Mouse (Mus musculus): ENCODE measurements at regions not wholly inside any gene's neighbourhood (a gene's known extent, or its start where the extent isn't known, plus 50 kb on each side); places are given as distances from the start of the nearest gene placed in this dataset.

GRCm38 (mm10) chr17:45859441-45859840, 125.8 kb upstream of the 1600014C23Rik start:
- Histone ChIP-seq H3K4me3 (replicated peaks; ENCODE audit: low read length) (no peak overlapping the region), H3K27ac (ENCODE audit: low read length) (no peak overlapping the region), H3K9ac (ENCODE audit: low read length) (no peak overlapping the region), H3K27me3 (ENCODE audit: control insufficient read depth, insufficient read depth, low read length) (no peaks in the 10 kb centered on the region), H3K4me1 (ENCODE audit: control insufficient read depth, insufficient read depth, low read length) (peaks cover 5% of the 10 kb centered on the region; the same call in 1 of the 2 replicates), H3K36me3 (ENCODE audit: control insufficient read depth, insufficient read depth, low read length) (no peaks in the 10 kb centered on the region), H3K9me3 (replicated peaks; ENCODE audit: control insufficient read depth, low read length) (peaks cover 6% of the 10 kb centered on the region), H3K4me2 (ENCODE audit: low read depth, low read length) (no peak overlapping the region)
- 86% methylated on average over 5 of the region's 5 CpGs for WGBS
- no peak for ATAC-seq (ENCODE audit: insufficient read depth, low FRiP score)

GRCm38 (mm10) chr17:45853931-45854653, 120.4 kb upstream of the 1600014C23Rik start:
- Histone ChIP-seq H3K27me3 (ENCODE audit: control insufficient read depth, insufficient read depth, low read length) (no peaks in the 10 kb centered on the region), H3K4me1 (ENCODE audit: control insufficient read depth, insufficient read depth, low read length) (no peaks in the 10 kb centered on the region)
- ATAC-seq (ENCODE audit: insufficient read depth, low FRiP score) = no peak

GRCm38 (mm10) chr17:45852402-45852801, 118.8 kb upstream of the 1600014C23Rik start:
- ATAC-seq (ENCODE audit: insufficient read depth, low FRiP score) = no peak
- Histone ChIP-seq H3K9me3 (replicated peaks; ENCODE audit: control insufficient read depth, low read length) (no peaks in the 10 kb centered on the region), H3K4me1 (ENCODE audit: control insufficient read depth, insufficient read depth, low read length) (no peaks in the 10 kb centered on the region), H3K27ac (ENCODE audit: low read length) (no peak overlapping the region), H3K36me3 (ENCODE audit: control insufficient read depth, insufficient read depth, low read length) (no peaks in the 10 kb centered on the region), H3K27me3 (ENCODE audit: control insufficient read depth, insufficient read depth, low read length) (no peaks in the 10 kb centered on the region), H3K4me3 (replicated peaks; ENCODE audit: low read length) (no peak overlapping the region), H3K9ac (ENCODE audit: low read length) (no peak overlapping the region), H3K4me2 (ENCODE audit: low read depth, low read length) (no peak overlapping the region)
- 30% methylated on average over 5 of the region's 5 CpGs for WGBS

More at GRCm38 (mm10) chr17:45853931-45854653, 120.4 kb upstream of the 1600014C23Rik start:
- 80% methylated on average over 21 of the region's 21 CpGs for WGBS
- no peak overlapping the region for H3K9ac ChIP-seq (ENCODE audit: low read length)
- H3K4me3 ChIP-seq (replicated peaks; ENCODE audit: low read length) = no peak overlapping the region
- H3K27ac ChIP-seq (ENCODE audit: low read length) = no peak overlapping the region
- no peaks in the 10 kb centered on the region for H3K36me3 ChIP-seq (ENCODE audit: control insufficient read depth, insufficient read depth, low read length)
- peaks cover 6% of the 10 kb centered on the region for H3K9me3 ChIP-seq (replicated peaks; ENCODE audit: control insufficient read depth, low read length)
- no peak overlapping the region for H3K4me2 ChIP-seq (ENCODE audit: low read depth, low read length)

GRCm38 (mm10) chr17:45851723-45852396, 118.2 kb upstream of the 1600014C23Rik start:
- WGBS = 52% methylated on average over 8 of the region's 8 CpGs
- ATAC-seq (ENCODE audit: insufficient read depth, low FRiP score) = no peak
- no peak overlapping the region for H3K9ac ChIP-seq (ENCODE audit: low read length)

GRCm38 (mm10) chr17:45850976-45851375, 117.3 kb upstream of the 1600014C23Rik start:
- Histone ChIP-seq H3K9ac (ENCODE audit: low read length) (no peak overlapping the region), H3K4me3 (replicated peaks; ENCODE audit: low read length) (no peak overlapping the region), H3K36me3 (ENCODE audit: control insufficient read depth, insufficient read depth, low read length) (no peaks in the 10 kb centered on the region), H3K4me1 (ENCODE audit: control insufficient read depth, insufficient read depth, low read length) (no peaks in the 10 kb centered on the region), H3K27me3 (ENCODE audit: control insufficient read depth, insufficient read depth, low read length) (no peaks in the 10 kb centered on the region), H3K9me3 (replicated peaks; ENCODE audit: control insufficient read depth, low read length) (no peaks in the 10 kb centered on the region), H3K4me2 (ENCODE audit: low read depth, low read length) (no peak overlapping the region), H3K27ac (ENCODE audit: low read length) (no peak overlapping the region)
- WGBS = 72% methylated on average over 6 of the region's 6 CpGs
- ATAC-seq (ENCODE audit: insufficient read depth, low FRiP score) = no peak

More at GRCm38 (mm10) chr17:45851723-45852396, 118.2 kb upstream of the 1600014C23Rik start:
- H3K4me3 ChIP-seq (replicated peaks; ENCODE audit: low read length) = no peak overlapping the region
- no peak overlapping the region for H3K27ac ChIP-seq (ENCODE audit: low read length)
- no peaks in the 10 kb centered on the region for H3K9me3 ChIP-seq (replicated peaks; ENCODE audit: control insufficient read depth, low read length)
- no peaks in the 10 kb centered on the region for H3K4me1 ChIP-seq (ENCODE audit: control insufficient read depth, insufficient read depth, low read length)
- no peak overlapping the region for H3K4me2 ChIP-seq (ENCODE audit: low read depth, low read length)
- H3K36me3 ChIP-seq (ENCODE audit: control insufficient read depth, insufficient read depth, low read length) = no peaks in the 10 kb centered on the region
- no peaks in the 10 kb centered on the region for H3K27me3 ChIP-seq (ENCODE audit: control insufficient read depth, insufficient read depth, low read length)

GRCm38 (mm10) chr17:45850174-45850573, 116.5 kb upstream of the 1600014C23Rik start:
- no peak overlapping the region for H3K9ac ChIP-seq (ENCODE audit: low read length)
- H3K27ac ChIP-seq (ENCODE audit: low read length) = no peak overlapping the region
- WGBS = 67% methylated on average over 5 of the region's 5 CpGs
- H3K4me1 ChIP-seq (ENCODE audit: control insufficient read depth, insufficient read depth, low read length) = no peaks in the 10 kb centered on the region
- H3K4me2 ChIP-seq (ENCODE audit: low read depth, low read length) = no peak overlapping the region
- no peaks in the 10 kb centered on the region for H3K27me3 ChIP-seq (ENCODE audit: control insufficient read depth, insufficient read depth, low read length)
- no peak overlapping the region for H3K4me3 ChIP-seq (replicated peaks; ENCODE audit: low read length)
- H3K9me3 ChIP-seq (replicated peaks; ENCODE audit: control insufficient read depth, low read length) = no peaks in the 10 kb centered on the region
- H3K36me3 ChIP-seq (ENCODE audit: control insufficient read depth, insufficient read depth, low read length) = no peaks in the 10 kb centered on the region
- no peak for ATAC-seq (ENCODE audit: insufficient read depth, low FRiP score)

DNA sequence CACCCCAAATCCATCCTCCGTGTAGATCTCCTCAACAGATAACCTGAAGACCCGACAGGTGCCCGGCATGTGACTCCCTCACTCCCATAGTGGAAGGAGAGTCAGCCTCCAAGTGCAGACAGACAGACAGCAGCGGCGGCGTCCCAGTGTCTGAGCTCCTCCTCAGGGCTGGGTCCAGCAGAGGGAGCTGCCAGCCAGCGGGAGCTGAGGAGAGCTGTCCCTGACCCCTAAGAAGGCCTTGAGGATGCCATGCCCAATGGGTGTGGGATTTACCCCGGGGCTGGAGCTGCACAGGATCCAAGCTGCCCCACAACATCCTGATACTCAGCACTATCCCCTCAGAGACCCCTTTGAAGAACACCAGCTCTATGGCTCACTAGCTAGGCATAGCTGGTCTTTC, 115.0 kb upstream of the 1600014C23Rik start:
- no peak for ATAC-seq (ENCODE audit: insufficient read depth, low FRiP score)
- Histone ChIP-seq H3K36me3 (ENCODE audit: control insufficient read depth, insufficient read depth, low read length) (no peaks in the 10 kb centered on the region), H3K9me3 (replicated peaks; ENCODE audit: control insufficient read depth, low read length) (no peaks in the 10 kb centered on the region), H3K4me3 (replicated peaks; ENCODE audit: low read length) (no peak overlapping the region), H3K4me1 (ENCODE audit: control insufficient read depth, insufficient read depth, low read length) (no peaks in the 10 kb centered on the region), H3K27me3 (ENCODE audit: control insufficient read depth, insufficient read depth, low read length) (no peaks in the 10 kb centered on the region), H3K27ac (ENCODE audit: low read length) (no peak overlapping the region), H3K9ac (ENCODE audit: low read length) (no peak overlapping the region), H3K4me2 (ENCODE audit: low read depth, low read length) (no peak overlapping the region)
- WGBS = 30% methylated on average over 8 of the region's 8 CpGs

- ATAC-seq (ENCODE audit: insufficient read depth, low FRiP score) = no peak
- 93% methylated on average over 14 of the region's 14 CpGs for WGBS
- no peaks in the 10 kb centered on the region for H3K9me3 ChIP-seq (replicated peaks; ENCODE audit: control insufficient read depth, low read length)
Measured at GRCm38 (mm10) chr17:45847701-45848378, 114.2 kb upstream of the 1600014C23Rik start.

DNA sequence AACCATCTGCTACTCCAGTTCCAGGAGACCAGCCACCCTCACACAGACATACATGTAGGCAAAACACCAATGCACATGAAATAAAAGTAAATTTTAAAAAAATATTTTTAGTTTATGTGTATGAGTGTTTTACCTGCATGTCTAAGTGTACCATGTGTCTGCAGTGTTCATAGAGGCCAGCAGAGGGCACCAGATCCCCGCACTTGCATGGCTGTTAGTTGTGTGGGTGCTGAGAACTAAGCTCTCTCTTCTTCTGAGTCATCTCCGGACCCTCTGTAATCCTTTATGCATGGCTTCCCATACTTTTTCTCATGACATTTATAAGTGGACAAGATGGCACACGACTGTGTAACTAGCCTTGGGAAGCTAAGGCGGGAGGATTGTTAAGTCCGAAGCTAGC, 112.2 kb upstream of the 1600014C23Rik start:
- no peaks in the 10 kb centered on the region for H3K27me3 ChIP-seq (ENCODE audit: control insufficient read depth, insufficient read depth, low read length)
- H3K9ac ChIP-seq (ENCODE audit: low read length) = no peak overlapping the region
- WGBS = 87% methylated on average over 5 of the region's 5 CpGs
- no peak overlapping the region for H3K4me2 ChIP-seq (ENCODE audit: low read depth, low read length)
- H3K27ac ChIP-seq (ENCODE audit: low read length) = no peak overlapping the region
- no peak overlapping the region for H3K4me3 ChIP-seq (replicated peaks; ENCODE audit: low read length)
- no peak for ATAC-seq (ENCODE audit: insufficient read depth, low FRiP score)
- H3K36me3 ChIP-seq (ENCODE audit: control insufficient read depth, insufficient read depth, low read length) = no peaks in the 10 kb centered on the region
- no peaks in the 10 kb centered on the region for H3K4me1 ChIP-seq (ENCODE audit: control insufficient read depth, insufficient read depth, low read length)
- H3K9me3 ChIP-seq (replicated peaks; ENCODE audit: control insufficient read depth, low read length) = no peaks in the 10 kb centered on the region

More at GRCm38 (mm10) chr17:45847701-45848378, 114.2 kb upstream of the 1600014C23Rik start:
- H3K27ac ChIP-seq (ENCODE audit: low read length) = no peak overlapping the region
- no peaks in the 10 kb centered on the region for H3K36me3 ChIP-seq (ENCODE audit: control insufficient read depth, insufficient read depth, low read length)
- no peak overlapping the region for H3K4me2 ChIP-seq (ENCODE audit: low read depth, low read length)
- no peaks in the 10 kb centered on the region for H3K27me3 ChIP-seq (ENCODE audit: control insufficient read depth, insufficient read depth, low read length)
- H3K4me3 ChIP-seq (replicated peaks; ENCODE audit: low read length) = no peak overlapping the region
- H3K9ac ChIP-seq (ENCODE audit: low read length) = no peak overlapping the region
- no peaks in the 10 kb centered on the region for H3K4me1 ChIP-seq (ENCODE audit: control insufficient read depth, insufficient read depth, low read length)
